Mouse (Mus musculus): ENCODE results near the gene Duoxa1.

GRCm38 (mm10) chr2:122311561-122311960 is 2.0 kb downstream of the Duoxa1 start:
- TF ChIP-seq GATA1 (IDR thresholded peaks at IDR 0.05; ENCODE audit: borderline replicate concordance, low read length) = no peak
- no peak for TF ChIP-seq POLR2AphosphoS5 (IDR thresholded peaks at IDR 0.05; ENCODE audit: insufficient replicate concordance, low read depth, low read length)
- TF ChIP-seq CTCF (IDR thresholded peaks at IDR 0.05; ENCODE audit: low read depth, low read length) = no peak
- TF ChIP-seq GATA2 (IDR thresholded peaks at IDR 0.05; ENCODE audit: borderline replicate concordance, low read depth, low read length) = no peak
